Mouse (Mus musculus): ENCODE measurements around the gene Fis1.

The Fis1 gene

DNA sequence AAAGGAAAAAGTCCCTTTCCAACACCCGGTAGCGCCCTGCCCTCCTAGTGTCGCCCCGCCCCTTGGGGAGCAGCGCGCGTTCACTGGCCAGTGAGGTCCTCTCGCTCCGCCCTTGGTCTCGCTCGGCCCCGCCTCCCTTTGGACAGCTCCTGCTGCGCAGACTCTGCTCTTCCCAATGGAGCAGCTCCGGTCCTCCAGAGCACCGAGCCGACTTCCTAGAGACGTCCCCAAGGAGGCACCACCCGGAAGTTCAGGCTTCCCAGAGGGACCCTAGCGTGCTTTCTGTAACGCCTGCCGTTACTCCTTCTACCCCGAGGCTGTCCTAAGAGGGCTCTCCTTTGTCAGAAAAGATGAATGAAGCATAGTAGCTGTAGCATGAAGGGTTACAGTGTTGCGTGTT is at the start of gene Fis1:
TSS of gene Fis1 (plus strand) at position 261 of the 400 bp plus-strand sequence.
- under 1% methylated on average over 23 of the region's 23 CpGs for WGBS

DNA sequence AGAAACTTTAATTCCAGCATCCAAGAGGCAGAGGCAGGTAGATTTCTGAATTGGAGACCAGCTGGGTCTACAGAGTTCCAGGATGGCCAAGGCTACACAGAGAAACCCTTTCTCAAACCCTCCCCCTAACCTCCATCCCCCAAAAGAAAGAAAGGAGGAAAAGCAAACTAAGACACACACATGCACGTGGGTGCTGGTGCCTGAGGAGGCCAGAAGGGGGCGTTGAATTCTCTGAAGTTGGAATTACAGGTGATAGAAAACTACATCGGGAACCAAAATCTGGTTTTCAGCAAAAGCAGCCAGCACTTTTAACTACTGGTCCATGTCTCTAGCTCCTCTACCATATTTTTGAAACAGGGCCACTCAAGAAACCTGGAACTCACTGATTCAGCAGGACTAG is 48.5 kb upstream of the Fis1 start:
- 61% methylated on average over 3 of the region's 3 CpGs for WGBS

DNA sequence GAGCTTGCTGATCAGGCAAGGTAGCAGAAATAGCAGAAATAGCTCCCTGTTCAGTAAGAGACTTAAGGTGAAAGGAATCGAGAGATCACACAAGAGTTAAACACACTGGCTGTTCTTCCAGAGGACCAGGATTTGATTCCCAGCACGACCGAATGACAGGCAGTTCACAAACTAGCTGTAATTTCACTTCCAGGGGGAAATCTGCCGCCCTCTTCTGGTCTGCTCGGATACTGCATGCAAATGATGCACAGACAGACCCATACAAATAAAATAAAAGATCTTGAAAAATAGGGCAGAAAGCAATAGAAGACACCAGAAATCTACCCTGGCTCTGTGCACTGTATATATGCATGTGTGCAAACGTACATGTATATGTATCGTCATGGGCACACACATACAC is 47.4 kb upstream of the Fis1 start:
- WGBS = 49% methylated on average over 7 of the region's 7 CpGs

DNA sequence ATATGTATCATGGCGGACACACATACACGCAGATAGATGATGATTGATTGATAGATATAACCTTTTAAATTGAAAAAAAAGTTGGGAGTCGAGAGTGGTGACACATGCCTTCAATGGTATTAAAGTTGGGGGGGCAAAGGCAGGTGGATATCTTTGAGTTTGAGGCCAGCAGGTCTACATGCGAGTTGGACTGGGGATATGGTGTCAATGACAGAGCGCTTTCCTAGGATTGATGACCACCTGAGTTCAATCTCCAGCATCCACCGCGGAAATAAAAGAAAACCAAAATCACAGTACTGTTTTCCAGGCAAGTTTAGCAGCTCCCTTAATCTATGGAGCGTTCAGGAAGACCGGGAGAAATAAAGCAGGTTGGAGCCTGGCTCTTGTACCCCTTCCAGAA is 45.5 kb upstream of the Fis1 start:
- 40% methylated on average over 9 of the region's 9 CpGs for WGBS

DNA sequence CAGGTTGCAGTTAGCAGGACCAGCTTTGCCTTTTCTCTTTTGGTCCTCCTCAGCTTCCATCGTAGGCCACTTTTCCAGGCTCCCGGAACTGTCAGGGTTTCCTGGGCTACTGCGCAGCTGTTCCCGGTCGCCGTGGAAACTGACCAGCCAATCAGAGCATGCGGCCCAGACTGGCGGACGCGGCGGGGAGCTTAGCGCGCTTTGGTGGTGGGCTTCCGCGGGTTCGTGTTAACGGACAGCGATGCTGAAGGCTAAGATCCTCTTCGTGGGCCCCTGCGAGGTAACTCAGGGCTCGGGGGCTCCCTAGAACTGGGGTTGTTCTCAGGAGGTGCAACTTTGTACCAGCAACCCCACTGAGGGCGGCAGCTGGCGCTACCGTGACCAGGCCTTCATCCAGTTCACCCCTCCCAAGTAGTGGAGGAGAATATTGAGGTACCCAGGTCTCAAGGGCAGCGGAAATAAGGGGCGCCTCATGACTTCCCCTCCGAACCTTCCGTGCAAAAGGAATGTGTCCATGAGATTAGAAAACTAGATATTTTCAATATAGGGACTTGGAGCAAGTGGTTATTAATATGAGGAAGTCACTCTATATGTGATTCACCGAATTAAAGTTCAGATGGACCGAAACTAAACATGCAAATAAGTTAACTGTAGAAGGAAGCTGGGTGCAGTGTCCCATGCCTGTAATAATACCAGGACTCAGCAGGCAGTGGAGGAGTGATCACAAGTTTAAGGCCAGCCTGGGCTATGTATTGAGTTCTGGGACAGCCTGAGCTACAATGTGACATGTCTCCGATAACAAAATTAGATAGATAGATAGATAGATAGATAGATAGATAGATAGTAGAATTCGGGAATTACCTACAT is 44.9 kb upstream of the Fis1 start, which contains the start of gene Ift22:
TSS of gene Ift22 (plus strand) at position 160 of the 867 bp plus-strand sequence.
- 8% methylated on average over 32 of the region's 32 CpGs for WGBS

DNA sequence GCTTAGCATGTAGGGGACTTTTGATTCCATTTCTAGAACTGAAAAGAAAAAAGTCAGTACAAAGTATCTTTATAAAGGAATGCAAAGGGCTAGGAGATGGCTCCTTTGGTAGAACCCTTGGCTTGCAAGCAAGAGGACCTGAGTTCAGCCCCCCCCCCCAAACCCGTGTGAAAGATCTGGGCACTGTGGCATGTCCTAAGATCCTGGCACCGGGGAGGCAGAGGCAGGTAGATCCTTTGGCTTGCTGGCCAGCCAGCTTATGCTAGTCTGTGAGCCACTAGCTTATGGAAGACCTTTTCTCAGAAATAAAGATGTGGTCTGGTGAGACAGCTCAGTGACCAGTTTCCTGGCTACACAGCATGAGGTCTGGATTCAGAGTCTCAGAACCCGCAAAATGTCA is 38.9 kb upstream of the Fis1 start:
- 91% methylated on average over 3 of the region's 3 CpGs for WGBS

DNA sequence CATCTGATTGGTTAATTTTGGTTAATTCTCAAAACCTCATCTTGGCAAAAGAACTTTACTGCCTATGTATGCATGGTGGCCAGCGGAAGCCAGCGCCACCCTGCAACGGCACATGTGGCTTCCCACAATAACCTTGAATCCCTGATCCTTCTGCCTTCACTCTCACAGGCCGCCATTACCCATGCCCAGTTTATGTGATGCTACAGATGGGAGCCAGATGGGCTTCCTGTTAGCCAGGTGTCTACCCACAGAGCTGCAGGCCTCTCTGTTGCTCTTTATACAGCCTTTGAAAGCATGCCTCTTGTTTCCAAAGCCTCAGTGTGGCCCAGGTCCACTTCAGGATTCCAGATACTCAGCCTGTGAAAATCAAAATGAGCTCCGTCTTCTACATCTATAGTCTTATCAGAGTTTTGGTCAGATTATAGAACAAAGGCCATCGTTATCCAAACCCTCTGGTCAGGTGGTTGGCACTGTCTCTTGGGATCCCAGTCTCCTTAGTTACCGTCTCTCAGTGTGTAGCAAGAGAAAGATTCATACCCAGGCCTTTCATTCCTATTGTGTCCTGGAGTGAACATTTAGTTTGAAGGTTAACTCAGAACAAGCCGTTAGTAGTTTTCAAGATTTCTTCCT is 35.3 kb upstream of the Fis1 start:
- WGBS = 90% methylated on average over 8 of the region's 8 CpGs

DNA sequence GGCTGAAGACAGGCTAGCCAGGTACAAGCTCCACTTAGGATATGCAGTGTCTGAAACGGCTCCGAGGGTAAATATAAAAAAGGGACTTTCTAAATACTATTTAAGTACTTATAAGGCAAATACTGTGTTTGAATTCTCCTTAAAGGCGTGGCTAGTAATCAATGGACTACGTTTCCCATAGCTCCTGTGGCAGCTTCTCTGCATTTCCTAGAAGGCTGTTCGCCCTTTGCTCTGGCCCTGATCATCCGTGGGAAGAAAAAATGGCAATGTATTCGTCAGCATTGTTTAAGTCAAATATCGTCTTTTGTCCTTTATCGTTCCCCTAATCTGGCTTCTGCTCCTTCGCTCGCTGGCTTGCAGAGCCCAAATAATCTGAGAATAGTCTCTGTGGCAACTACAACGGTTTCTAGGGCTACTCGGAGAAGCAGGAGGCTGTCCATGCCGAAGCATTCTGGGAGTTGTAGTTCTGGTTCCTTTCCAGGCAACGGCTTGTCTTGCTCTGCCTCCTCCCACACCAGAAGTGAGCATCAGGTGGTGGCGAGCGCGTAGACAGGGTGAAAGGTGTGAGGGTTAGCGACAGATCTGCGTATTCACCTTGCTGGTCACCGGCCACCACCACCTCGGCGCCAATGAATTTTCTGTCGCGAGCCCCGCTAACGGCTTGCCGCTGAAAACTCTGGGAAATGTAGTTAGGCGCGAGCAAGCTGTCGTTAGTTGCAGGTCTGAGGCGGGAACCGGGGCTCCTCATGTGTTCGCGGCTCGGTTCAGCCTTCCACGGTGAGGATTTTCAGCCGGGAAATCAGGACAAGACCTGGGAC is 34.2 kb upstream of the Fis1 start:
- WGBS = 1% methylated on average over 38 of the region's 38 CpGs

DNA sequence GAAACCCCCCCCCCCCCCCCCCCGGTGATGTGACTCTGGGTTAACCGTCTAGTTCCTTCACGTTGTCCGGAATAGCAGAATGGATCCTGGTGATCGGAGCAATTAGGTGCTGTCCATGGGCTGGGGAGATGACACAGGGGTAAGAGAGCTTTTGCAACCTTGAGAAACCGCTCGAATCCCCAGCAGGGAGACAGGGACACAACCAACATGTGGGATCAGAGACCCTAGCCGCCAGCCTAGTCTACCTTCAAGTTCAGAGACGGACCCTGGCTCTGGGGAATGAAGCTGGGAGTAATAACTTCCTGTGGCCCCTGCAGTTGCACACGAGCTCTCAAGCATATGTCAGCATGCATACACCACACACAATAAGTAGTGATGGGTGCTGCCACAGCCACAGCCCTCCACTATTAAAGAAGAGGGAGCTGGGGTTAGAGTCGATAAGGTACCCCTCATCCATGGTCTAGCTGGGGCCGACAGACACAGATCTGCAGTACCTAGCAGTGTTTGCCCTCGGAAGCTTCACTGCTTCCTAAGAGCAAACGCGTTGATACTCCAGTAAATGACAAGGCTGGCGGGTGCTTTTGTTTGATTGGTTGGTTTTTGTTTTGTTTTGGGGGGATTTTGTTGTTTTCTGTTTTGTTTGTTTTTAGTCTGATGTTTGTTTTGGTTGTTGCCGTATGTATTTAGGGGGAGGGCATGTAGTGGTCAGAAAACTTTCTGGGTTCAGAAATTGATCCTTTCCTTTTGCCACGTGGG is 33.4 kb upstream of the Fis1 start:
- WGBS = 16% methylated on average over 18 of the region's 18 CpGs

DNA sequence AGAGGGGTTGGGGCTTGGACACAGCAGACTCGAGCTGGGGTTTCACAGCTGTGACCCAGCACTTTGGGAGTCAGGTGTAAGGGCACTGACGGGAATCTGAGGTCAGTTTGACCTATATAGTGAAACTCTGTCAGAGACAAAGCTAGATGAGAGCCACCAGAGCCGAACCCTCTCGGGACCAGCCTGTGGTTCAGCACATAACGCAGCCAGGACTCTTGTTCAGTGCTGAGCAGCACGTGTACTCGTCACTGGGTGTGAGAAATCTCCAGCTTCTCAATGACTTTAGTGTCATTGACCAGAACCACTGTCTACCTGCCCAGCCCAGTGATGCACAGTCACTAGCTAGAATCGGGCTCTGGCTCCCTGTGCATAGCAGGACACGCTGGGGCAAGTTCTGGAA is 30.2 kb upstream of the Fis1 start:
- 92% methylated on average over 9 of the region's 9 CpGs for WGBS

DNA sequence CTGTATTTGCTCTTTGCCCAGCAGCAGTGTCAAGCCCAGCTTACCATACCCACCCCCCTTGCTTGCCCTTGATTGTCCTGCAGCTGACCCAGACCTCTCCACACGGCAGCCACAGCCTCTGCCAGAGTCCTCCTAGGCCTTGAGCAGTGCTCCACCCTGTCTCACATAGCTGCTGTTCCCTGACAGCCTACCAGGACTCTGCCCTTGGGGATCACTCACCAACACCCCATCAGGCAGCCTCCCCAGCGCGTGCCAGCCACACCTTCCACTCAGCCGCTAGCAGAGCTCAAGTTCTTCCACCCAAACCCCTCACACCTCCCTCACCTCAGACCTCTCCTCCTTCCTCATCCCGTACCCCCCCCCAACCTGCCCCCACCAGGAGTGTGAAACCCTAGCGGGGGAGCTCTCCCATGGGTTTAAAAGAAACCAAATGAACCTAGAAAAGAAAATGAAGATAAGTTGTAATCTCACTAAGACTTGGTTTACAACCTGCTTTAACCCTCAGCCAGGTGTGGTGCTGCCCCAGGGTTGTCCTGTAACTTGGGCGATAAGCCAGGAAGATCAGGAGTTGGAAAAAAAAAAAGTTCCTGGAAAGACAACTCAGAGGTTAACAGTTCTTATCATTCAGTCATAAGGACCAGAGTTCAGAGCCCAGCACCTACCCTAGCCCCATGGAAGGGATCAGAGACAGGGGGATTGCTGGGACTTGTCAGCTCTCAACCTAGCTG is 29.2 kb upstream of the Fis1 start:
- 86% methylated on average over 7 of the region's 7 CpGs for WGBS

DNA sequence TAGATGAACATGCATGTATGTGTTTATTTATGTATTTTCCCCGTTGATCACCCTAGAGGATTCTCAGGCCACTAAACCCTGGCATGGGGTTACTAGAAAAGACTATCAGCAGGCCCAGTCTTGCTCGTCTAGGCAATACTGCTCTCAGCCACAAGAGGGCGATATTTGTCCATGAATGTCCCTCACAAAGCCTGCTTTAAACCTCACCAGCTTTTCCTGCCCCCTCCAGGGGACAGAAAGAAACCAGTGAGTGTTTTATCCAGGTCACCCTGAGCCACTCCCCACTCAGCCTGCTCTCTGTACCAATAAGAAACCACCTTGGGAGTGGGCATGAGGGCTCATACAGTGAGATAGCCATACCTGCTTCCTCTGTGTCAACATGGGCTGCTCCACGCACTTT is 24.0 kb upstream of the Fis1 start:
- 20% methylated on average over 4 of the region's 4 CpGs for WGBS

DNA sequence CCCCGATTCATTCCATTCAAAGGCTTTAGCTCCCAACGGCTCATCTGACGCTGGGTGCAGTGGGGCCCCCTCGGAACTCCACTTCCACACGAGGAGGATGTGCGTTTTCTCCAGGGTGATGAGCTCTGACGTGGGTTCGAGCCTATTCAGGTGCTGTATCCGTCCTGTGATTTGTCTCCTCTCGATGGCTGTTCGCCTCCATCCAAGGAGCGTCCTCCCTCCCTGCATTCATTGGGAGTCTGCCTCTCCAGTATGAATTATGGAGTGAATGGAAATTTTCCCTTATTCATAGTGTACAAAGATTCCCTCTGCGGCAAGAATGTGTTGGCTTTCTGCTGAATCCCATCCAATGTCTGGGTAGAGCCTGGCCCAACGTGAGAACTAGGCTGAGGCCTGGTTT is 21.2 kb upstream of the Fis1 start:
- WGBS = 63% methylated on average over 14 of the region's 14 CpGs

DNA sequence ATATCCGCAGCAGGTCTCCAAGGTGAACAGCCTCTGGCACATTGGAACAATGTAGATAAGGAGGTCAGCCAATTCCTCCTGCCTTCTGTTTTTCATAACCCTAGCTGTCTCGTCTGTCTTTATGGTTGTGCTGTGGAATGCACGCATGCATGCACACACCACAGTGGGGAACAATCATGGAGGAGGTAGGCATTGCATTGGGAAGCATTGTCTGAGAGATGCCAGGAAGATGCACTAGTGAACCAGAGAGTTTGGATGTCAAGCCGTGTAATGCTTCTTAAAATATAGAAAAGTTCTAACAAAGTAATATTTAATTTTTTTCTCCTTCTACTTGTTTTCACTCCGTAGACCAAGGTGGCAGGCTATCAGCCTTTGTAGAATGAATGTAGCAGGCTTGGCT is 20.1 kb upstream of the Fis1 start:
- WGBS = 88% methylated on average over 5 of the region's 5 CpGs

DNA sequence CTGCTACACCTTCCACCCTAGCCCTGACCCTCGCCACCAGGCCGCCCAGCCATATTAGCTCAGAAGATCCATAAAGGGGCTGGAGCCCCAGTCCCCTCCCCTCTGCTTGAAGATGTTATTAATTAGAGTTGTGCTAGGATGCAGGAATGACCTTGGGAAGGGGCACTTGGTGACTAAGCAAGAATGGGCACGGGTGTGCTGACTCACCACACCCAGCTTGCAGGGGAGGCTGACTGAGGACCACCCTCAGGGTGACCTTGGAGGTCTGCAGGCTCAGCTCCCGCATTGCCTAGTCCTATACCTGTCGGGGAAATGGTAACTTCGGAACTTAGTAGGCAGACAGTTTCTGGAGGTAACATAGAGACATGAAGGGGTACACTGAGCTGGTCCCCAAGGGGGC is 19.1 kb upstream of the Fis1 start:
- 94% methylated on average over 6 of the region's 6 CpGs for WGBS

DNA sequence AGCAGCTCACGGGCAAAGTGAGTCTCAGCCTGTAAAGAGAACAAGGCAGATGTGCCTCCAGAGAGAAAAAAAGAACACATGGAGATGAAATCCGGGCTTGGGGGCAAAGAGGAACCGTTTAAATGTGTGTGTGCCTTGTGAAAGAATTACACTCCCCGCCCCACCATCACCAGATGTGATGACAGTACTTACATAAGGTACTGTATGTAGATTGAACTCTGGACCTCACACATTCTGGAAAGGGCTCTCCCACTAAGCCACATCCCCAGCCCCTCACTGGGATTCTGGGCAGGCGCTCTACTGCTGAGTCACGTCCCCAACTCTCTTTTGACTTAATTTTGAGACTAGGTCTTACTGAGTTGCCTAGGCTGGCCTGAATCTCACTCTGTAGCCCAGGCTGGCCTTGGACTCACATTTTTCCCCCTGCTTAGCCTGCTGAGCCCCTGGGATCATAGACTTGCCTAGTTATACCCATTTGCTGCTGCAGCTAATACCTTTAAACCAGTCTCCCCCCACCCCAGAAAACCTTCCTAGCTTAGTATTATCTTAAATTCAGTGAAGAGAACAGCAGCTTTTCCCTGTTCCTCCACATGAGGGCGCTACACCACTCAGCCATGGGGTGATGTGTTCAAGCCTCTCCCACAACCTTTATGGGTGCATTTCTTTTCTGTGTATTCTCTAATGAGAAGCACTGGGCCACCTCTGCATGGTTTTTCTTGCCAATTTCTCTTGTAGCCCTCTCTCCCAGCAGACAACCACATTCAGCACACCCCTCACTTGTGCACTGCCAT is 17.0 kb upstream of the Fis1 start:
- 74% methylated on average over 7 of the region's 7 CpGs for WGBS

DNA sequence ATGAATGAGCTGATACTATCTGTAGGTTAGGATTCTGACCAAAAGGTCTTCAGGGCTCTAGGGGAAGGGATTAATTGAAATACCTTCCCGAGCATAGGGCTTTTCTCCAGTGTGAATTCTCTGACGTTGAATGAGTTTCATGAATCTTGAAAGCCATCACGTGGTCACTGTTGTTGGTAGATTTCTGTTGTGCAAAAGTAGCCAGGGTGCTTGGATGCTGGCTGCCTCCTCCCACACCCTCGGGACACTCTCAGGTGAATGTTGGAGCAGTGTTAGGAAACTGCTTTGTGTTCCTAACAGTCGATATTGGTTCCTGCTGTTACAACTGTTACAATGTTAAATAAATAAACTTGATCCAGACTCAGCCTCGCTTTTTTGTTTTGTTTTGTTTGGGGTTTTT is 16.3 kb upstream of the Fis1 start:
- WGBS = 82% methylated on average over 6 of the region's 6 CpGs

DNA sequence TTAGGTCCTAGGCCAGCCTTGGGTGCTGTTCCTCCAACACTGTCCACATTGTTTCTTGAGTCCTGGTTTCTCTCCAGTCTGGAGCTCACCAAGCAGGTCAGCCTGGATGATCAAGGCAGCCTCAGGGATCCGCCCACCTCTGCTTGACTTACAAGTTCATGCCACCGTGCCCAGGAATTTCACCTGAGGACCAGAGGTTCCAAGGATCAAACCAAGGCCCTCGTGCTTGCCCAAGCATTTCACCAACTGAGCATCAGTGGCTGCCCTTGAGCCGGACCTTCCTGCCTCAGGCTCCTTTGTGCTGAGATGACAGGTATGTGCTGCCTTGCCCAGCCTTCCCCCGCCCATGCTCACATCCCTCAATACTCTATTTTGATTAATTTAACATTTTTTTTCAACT is 15.5 kb upstream of the Fis1 start:
- 92% methylated on average over 5 of the region's 5 CpGs for WGBS

DNA sequence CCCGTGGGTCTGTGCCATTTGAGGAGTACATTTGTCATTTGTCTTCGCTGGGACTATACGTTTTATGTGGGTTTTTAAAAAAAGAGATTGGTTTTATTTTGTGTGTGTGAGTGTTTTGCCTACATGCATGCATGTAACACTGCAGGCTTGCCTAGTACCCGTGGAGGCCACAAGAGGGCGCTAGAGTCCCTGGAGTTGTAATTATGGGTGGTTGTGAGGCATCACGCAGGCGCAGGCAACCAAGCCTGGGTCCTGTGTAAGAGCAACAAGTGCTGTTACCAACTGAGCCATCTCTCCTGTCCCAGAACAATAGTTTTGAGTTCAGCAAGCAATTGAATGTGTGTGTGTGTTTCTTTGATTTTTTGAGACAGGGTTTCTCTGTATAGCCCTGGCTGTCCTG is 13.8 kb upstream of the Fis1 start:
- 70% methylated on average over 7 of the region's 7 CpGs for WGBS

DNA sequence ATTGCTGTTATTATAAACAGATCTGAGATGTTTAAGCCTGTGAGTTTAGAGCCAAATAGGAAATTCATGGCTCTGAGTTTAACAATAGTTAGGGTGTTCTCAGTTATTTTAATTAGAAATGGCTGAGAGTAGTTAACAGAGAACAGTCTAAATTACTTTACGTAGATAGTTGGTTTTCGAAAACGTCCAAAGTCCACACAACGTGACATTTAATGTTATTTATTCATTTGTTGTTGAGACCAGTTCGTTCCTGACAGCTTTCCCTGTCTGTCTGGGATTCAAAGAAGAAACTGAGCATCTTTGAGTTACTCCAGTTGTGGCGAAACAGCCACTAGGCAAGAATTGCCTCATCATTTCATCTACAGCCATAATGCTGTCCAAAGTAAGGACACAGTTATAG is 13.0 kb upstream of the Fis1 start:
- WGBS = 85% methylated on average over 6 of the region's 6 CpGs

All from cerebral cortex, adult 2 months (tissue).